Mouse (Mus musculus) T-helper 2 cell (primary cell): Measurements from ENCODE around the gene Gtpbp1.

Experiments used
- in situ Hi-C: fragments of 300-600 bp; cut with MboI, MseI; formaldehyde crosslinking; loops from one replicate; pipeline ENCODE4 v1.15.1; 2025; ENCODE audit warnings: high pct_unique_total_duplicates

The Gtpbp1 gene

DNA sequence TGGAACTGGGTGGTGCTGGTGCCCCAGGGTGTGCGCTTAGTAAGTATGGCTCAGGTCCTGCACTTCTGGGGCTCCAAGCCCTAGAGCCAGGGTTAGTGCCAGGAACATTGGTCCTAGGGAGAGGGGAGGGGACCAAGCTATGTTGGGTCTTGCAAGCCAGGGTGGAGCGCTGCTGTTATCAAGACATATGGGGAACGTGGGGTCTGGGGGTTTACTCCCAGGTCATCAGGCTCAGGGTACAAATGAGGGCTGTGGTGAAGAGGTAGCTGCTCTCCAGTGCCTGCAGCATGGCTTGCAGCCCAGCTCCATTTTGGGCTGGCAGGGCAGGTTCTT is 62.7 kb downstream of the Gtpbp1 start:
- in situ Hi-C loops, result no loop called here

DNA sequence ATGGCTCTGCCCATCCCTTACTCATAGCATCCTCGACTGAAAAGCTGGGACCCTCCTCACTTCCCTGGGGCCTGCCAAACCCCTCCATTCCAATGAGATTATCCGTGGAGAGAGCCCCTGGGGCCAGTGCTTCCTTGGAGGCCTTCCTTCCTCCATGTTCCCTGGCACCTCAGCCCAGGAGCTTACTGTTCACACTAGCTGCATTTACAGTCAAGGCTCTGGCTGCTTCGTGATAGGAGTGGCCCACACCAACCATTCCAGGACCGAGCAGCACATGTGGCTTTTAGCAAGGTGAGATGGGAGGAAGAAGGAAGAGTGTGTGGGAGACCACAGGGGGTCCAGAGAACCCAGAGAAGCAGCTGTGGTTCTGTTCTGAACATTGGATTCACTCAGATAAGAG is 63.2 kb downstream of the Gtpbp1 start:
- in situ Hi-C loops, result no loop called here

DNA sequence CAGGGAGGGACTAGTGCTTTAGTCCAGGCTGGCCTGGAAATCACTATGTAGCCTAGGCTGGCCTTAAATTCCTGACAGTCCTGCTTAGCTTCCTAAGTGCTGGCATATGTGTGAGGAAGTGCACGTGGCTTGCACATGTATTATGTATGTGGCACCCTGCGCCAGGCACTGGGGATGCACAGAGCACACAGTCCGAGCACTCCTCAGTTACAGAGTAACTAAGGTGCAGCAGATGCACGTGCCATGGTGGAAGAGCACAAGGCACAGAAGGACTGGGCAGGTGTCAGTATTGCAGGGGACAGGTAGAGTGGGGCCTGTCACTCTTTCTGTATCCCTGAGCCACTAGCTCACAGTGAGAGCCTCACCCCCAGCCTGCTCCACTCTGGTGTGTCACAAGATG is 64.5 kb downstream of the Gtpbp1 start:
- in situ Hi-C loops, result no loop called here

GRCm38 (mm10) chr15:79755977-79756625 is 65.5 kb downstream of the Gtpbp1 start:
- in situ Hi-C loops, result no loop called here

- in situ Hi-C loops, result no loop called here
Measured at GRCm38 (mm10) chr15:79757118-79757517, 66.5 kb downstream of the Gtpbp1 start.

- in situ Hi-C loops, result loop anchor here (5.0 kb wide), 1 partner anchor 46 kb away; no protein-coding TSS in a partner anchor
Measured at GRCm38 (mm10) chr15:79760956-79761355, 70.3 kb downstream of the Gtpbp1 start.

GRCm38 (mm10) chr15:79763001-79763400 is 72.4 kb downstream of the Gtpbp1 start:
- in situ Hi-C loops, result loop anchor here (5.0 kb wide), 1 partner anchor 44 kb away; no protein-coding TSS in a partner anchor

DNA sequence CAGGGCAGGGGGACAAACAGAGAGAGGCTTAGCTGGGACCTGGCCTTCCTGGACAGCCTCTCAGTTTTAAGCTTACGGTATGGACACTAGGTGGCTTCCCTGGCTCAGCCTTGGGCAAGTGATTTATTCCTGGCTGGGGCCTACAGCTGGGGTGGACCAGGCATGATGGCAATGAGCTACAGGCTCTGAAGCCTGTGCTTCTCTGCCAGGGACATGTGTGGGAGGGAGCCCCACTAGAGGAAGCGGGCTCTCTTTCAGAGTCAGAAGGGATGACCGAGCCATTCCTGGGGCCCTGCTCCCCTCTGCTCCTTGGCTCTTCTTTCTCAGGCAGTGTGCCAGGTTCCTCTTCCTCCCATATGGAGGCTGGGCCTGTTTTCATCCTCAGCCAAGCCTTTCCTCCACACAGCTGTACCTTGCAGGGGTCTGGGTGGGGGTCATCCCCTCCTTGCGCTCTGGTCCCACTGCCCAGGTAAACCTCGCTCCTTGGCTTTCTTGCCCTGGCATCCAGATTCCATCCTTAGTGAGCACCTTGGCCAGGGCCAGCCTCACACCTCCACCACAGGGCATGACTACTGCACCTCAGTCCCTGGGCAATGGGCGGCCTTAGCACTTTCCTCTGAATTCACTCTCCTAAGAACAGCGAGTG is 73.1 kb downstream of the Gtpbp1 start:
- in situ Hi-C loops, result loop anchor here (5.0 kb wide), 1 partner anchor 44 kb away; no protein-coding TSS in a partner anchor

GRCm38 (mm10) chr15:79764539-79765267 is 74.1 kb downstream of the Gtpbp1 start:
- in situ Hi-C loops, result loop anchor here (5.0 kb wide), 1 partner anchor 43 kb away; no protein-coding TSS in a partner anchor

DNA sequence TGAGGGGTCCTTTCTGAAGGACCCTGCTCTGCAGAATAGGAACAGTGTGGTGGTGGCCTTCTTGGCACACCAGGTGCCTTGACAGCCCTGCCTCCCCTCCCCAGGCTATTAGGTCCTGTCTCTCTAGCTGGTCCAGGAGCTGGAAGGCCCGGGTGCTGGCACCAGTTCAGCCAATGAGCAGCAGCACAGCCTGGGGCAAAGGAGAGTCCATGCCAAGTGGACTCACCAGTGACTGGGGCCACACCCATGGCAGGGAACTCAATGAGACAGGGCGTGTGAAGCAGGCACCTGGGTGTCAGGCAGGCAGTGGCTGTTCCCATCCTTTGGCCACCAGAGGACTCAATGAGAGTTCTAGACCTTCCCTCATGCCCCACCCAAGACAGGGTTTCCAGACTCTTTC is 74.7 kb downstream of the Gtpbp1 start:
- in situ Hi-C loops, result no loop called here

DNA sequence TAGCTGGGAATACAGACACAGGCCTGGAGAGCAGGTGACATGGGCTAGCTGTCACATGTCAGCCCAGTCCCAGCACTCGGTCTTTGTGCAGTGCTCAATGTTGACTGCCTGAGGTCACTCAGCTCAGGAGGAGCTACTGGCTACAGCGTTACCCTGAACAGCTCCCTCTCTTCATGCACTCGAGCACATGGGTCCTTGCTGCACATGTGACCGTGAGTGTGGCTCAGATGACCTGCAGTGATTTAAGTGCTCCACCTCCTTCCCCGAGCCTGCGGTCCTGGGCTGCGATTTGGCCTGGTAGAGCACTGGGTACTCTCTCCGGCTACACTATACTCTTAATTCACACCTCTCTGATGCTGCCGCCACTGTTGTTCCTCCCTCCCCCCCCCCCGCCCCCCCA is 75.5 kb downstream of the Gtpbp1 start:
- in situ Hi-C loops, result no loop called here

DNA sequence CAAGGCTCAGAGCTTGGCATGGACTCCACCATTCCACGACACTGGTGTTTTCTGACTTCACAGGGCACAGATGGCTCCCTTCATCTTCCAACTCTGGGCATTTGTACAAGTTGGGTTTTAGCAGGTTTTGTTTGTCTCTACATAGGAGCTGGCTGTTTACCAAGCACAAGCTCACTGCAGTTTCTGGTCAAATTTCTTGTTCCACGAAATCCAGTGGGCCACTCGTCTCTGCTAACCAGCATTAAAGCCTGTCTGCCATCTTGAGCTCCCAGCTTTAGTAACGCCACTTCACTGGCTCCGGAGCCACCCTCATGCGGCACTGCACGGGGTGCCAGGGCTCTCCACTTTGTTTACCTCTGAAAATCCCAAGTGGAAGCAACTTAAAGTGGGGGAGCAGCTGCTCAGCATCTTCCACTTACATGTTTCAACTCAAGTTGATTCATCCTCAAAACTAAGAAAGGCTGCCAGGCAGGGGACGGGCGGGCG is 76.0 kb downstream of the Gtpbp1 start:
- in situ Hi-C loops, result no loop called here

DNA sequence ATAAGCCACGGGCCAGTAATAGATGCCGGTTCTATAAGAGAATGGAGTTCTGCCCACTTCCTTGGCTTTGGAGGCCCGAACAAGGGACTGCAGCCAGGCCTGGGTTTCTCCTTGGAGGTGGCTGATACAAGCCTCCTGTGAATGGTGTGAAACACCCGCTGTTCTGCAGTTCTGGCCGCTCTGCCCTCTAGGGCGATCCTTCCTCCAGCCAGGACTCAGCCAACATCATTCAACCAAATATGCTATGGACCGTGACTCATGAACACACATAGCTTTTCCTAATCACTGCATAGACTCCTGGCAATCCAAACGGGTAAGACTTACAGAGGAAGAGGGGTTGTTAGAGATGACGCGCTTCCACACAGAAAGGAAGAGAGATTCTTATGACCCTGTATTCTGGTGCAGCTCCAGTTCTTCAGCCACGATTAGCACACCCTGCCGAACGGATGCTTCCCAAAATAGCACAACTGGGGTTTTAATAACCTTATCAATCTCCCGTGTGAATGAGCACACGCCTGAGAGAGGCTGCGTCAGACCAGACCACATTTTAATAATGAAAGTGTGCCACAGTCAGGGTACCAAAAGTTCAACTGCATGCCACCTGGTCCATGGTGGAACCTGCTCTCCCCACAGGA is 76.8 kb downstream of the Gtpbp1 start:
- in situ Hi-C loops, result no loop called here

DNA sequence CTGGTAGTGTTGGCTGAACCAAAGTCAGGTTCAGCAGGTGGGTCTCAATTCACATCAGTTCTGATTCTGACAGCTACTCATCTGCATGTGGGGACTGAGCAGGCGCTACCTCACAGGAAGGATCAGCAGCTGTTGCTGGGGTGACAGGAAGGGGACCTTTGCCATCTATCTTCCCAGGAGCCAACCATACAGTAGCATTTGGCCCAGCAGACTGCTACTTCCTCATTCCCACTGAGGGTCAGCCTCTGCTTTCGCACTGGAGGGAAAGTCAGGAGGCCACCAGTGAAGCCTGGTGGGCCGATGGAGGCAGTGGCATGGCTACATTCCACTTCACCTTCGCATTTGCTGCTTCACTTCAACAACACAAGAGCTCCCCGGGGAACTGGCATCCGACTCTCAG is 77.7 kb downstream of the Gtpbp1 start:
- in situ Hi-C loops, result no loop called here

DNA sequence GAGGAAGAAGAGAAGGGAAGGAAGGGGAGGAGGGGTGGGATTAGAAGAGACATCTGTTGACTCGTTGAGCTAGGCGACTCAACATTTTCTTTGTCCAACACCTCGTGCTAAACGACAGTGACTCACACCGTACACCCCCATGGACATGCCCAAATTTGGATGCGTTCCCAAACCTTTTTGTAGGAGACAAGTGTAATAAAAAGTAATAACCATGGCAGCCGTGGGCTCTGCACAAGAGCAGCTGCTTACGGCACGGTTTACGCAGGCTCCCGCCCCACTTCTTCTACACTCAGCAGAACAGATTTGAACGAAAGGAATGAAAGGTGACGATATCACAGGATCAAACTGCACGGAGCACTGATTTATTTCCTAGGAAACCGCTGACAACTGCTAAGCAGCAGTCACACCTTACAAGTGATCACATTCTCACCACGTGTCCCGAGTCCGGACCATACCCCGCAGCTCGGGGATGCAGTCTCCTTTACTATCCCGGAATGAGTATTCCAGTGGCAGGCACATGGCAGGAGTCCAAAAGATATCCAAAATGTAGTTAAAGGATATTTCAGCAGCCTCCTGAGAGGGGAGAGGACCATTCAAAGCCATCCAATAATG is 80.1 kb downstream of the Gtpbp1 start:
- in situ Hi-C loops, result no loop called here
